Comparison of ENCODE assay signal across 9 mouse cellular contexts in genomic region chr2:165496251-165496650, GRCm38 (mm10). TPM values are rescaled to one million over a fixed set of nuclear protein-coding genes. Genes with fewer than 3 reads are reported as not detected.
A peak's percentile ranks its signal among the peaks of the same experiment; 100 is the strongest.
DNase-seq lines count a peak whose midpoint lies in the region; TF ChIP-seq lines count a peak whose summit lies in the region.
"Had no signal": no experiment of that assay in that cellular context is flagged by ENCODE, and none has a peak within 500 bp of the region (broad histone marks: within the 10 kb centered on the region; RNA-seq: fewer than 3 reads in every experiment).

No protein-coding gene starts in this region.

- H3K4me1 ChIP-seq in cerebellum, adult 2 months (ENCODE audit: control insufficient read depth, insufficient read depth, low read length) = 0 out of 2 replicates have a peak, but pooled peaks cover 3% of the 10 kb centered on the region

- TF ChIP-seq CTCF in cerebellum, adult 2 months (IDR thresholded peaks at IDR 0.05; ENCODE audit: borderline replicate concordance, insufficient read depth, low read depth, low read length) = peak; percentile 34; the same call in 1 of the 2 replicates

- TF ChIP-seq POLR2A in cerebellum, adult 2 months (IDR thresholded peaks at IDR 0.05; ENCODE audit: borderline replicate concordance, insufficient read depth, low read length) = no peak

- no peak for DNase-seq in cerebellum, adult 2 months
- DNase-seq in cerebellum, adult 9-10 months = no peak
- DNase-seq in layer of hippocampus, adult 11-12 months (ENCODE audit: low spot score) = peak; percentile 54
- DNase-seq in layer of hippocampus, adult 9-11 months = no peak
- peak; percentile 60 for DNase-seq in R1 (ENCODE audit: low read depth, low spot score)
- peak; percentile 64 to 68 for DNase-seq in frontal cortex, postnatal 36 days (ENCODE audit: low spot score in 2 of 2)
- DNase-seq in lung, postnatal 25 days (ENCODE audit: low spot score) = peak; percentile 65
- DNase-seq in testis, postnatal 10 days (ENCODE audit: low spot score) = peak; percentile 71

- no peak overlapping the region for H3K4me3 ChIP-seq in cerebellum, adult 2 months (replicated peaks; ENCODE audit: insufficient read depth, low read depth, low read length)

- no peak overlapping the region for H3K27ac ChIP-seq in cerebellum, adult 2 months (ENCODE audit: insufficient read depth, low read length)
- H3K27ac ChIP-seq: macrophage had no signal

- no peaks in the 10 kb centered on the region for H3K27me3 ChIP-seq in cerebellum, adult 2 months (ENCODE audit: control insufficient read depth, insufficient read depth, low read length)

RNA-seq across cellular contexts. Expression of gene Trp53rka, which starts 3.1 kb away (rescaled TPM):
- 27.5 and 27.7 TPM in 2 replicates for polyA plus RNA-seq in cerebellum, adult 2 months (2012; rRNA removed)

RNA-seq across cellular contexts. Expression of gene Slc2a10, which starts 7.3 kb away (rescaled TPM):
- 2.3 TPM in 2 replicates for polyA plus RNA-seq in cerebellum, adult 2 months (2012; rRNA removed)
- polyA plus RNA-seq: macrophage had no signal

RNA-seq across cellular contexts. Expression of gene Slc13a3, which starts 23.2 kb away (rescaled TPM):
- 21.6 and 22.3 TPM in 2 replicates for polyA plus RNA-seq in cerebellum, adult 2 months (2012; rRNA removed)

Comparison
In these comparisons a context has a peak if more than half of its experiments do, and no peak if none do; other contexts are left out.
1. DNase-seq: peak in layer of hippocampus, adult 11-12 months (single experiment), R1 (single experiment), frontal cortex, postnatal 36 days (2 of 2), lung, postnatal 25 days (single experiment) and testis, postnatal 10 days (single experiment); none in cerebellum, adult 2 months (0 of 2), cerebellum, adult 9-10 months (single experiment) and layer of hippocampus, adult 9-11 months (single experiment).